In the genomic region with DNA sequence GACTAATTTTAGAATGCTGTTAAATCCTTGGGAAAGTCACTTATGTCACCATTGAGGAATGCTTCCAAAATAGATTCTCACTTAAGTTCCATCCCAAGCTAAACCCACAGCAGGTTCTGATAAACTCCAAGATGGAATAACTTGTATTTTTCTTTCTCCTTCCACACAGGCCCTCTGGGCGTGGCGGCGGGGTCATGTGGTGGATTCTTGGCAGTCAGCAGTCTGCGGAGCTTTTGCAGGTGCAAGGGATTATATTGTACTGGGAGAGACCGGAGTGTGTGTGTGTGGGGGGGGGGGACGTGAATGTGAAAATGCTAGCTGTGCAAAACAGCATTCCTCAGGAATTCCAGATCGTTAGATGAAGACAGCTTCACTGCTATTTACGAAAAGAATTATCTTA, we compare ENCODE assay signal across 10 mouse cellular contexts.
DNase-seq lines count a peak whose midpoint lies in the region; ATAC-seq and TF ChIP-seq lines count a peak whose summit lies in the region.
"Had no signal": no experiment of that assay in that cellular context is flagged by ENCODE, and none has a peak within 500 bp of the region (broad histone marks: within the 10 kb centered on the region; RNA-seq: fewer than 3 reads in every experiment).

No protein-coding gene starts in this region.

- TF ChIP-seq POLR2A in kidney, adult 2 months (IDR thresholded peaks at IDR 0.05; ENCODE audit: low read depth, low read length) = no peak
- no peak for TF ChIP-seq POLR2A in myocyte (IDR thresholded peaks at IDR 0.05; ENCODE audit: insufficient read length, low read depth)

- no peaks in the 10 kb centered on the region for H3K36me3 ChIP-seq in kidney, adult 2 months (ENCODE audit: control insufficient read depth, insufficient read depth, low read length)
- H3K36me3 ChIP-seq in embryonic facial prominence, embryonic 13.5 days = no peaks in the 10 kb centered on the region
- H3K36me3 ChIP-seq in heart, embryonic 16.5 days (ENCODE audit: control insufficient read depth, insufficient read depth) = no peaks in the 10 kb centered on the region
- no peaks in the 10 kb centered on the region for H3K36me3 ChIP-seq in myocyte (ENCODE audit: control insufficient read depth, insufficient read depth)

- H3K79me2 ChIP-seq in myocyte (ENCODE audit: control insufficient read depth, insufficient read depth) = no peaks in the 10 kb centered on the region

- H3K9me3 ChIP-seq in embryonic facial prominence, embryonic 13.5 days = no peaks in the 10 kb centered on the region
- H3K9me3 ChIP-seq in heart, embryonic 16.5 days (replicated peaks; ENCODE audit: control insufficient read depth, low read length) = no peaks in the 10 kb centered on the region

- DNase-seq in kidney, adult 2 months = peak; percentile 45
- DNase-seq in kidney, adult 8-10 months = no peak
- no peak for DNase-seq in layer of hippocampus, postnatal 36 days
- DNase-seq in cerebellum, adult 8-10 months = no peak
- DNase-seq in right cerebral cortex, adult 18-20 months = no peak

- no peak overlapping the region for H3K4me3 ChIP-seq in kidney, adult 2 months (ENCODE audit: insufficient read depth, low read depth, low read length)
- H3K4me3 ChIP-seq in embryonic facial prominence, embryonic 13.5 days = no peak overlapping the region
- peak overlapping the region; percentile 22 for H3K4me3 ChIP-seq in heart, embryonic 16.5 days (ENCODE audit: low read length)
- no peak overlapping the region for H3K4me3 ChIP-seq in myocyte
- H3K4me3 ChIP-seq: erythroblast, embryonic 14.5 days had no signal

- H3K9ac ChIP-seq in embryonic facial prominence, embryonic 13.5 days = no peak overlapping the region
- H3K9ac ChIP-seq in heart, embryonic 16.5 days (ENCODE audit: low read length) = peak overlapping the region; percentile 49; the same call in 1 of the 2 replicates

- 17% methylated on average over 8 of the region's 8 CpGs for WGBS in kidney, adult 2 months
- WGBS in embryonic facial prominence, embryonic 13.5 days = 15% methylated on average over 8 of the region's 8 CpGs
- 14% methylated on average over 8 of the region's 8 CpGs for WGBS in heart, embryonic 16.5 days

- no peak overlapping the region for H3ac ChIP-seq in myocyte (ENCODE audit: control insufficient read depth, insufficient read length)

- no peak overlapping the region for H3K27ac ChIP-seq in kidney, adult 2 months (ENCODE audit: insufficient read depth, low read depth, low read length)
- no peak overlapping the region for H3K27ac ChIP-seq in embryonic facial prominence, embryonic 13.5 days
- peak overlapping the region; percentile 85 for H3K27ac ChIP-seq in heart, embryonic 16.5 days (ENCODE audit: low read length)
- H3K27ac ChIP-seq: macrophage had no signal

- peaks cover 4% of the 10 kb centered on the region; the same call in 1 of the 2 replicates for H3K4me1 ChIP-seq in kidney, adult 2 months (ENCODE audit: control insufficient read depth, insufficient read depth, low read length)
- H3K4me1 ChIP-seq in embryonic facial prominence, embryonic 13.5 days = peaks cover 32% of the 10 kb centered on the region
- H3K4me1 ChIP-seq in heart, embryonic 16.5 days (ENCODE audit: control insufficient read depth, insufficient read depth, low read length) = peaks cover 38% of the 10 kb centered on the region

- H3K4me2 ChIP-seq in embryonic facial prominence, embryonic 13.5 days = 0 out of 2 replicates have a peak overlapping the region, but pooled peaks have one; percentile 20
- H3K4me2 ChIP-seq in heart, embryonic 16.5 days (ENCODE audit: low read depth, low read length) = peak overlapping the region; percentile 64
- H3K4me2 ChIP-seq in myocyte (ENCODE audit: low read depth) = peak overlapping the region; percentile 27

- TF ChIP-seq CTCF in kidney, adult 2 months (conservative IDR thresholded peaks at IDR 0.05; ENCODE audit: insufficient read depth, insufficient read length, low read depth, low read length) = no peak

- H3K27me3 ChIP-seq in kidney, adult 2 months (replicated peaks; ENCODE audit: control insufficient read depth, insufficient read depth, low read length) = no peaks in the 10 kb centered on the region
- no peaks in the 10 kb centered on the region for H3K27me3 ChIP-seq in embryonic facial prominence, embryonic 13.5 days
- no peaks in the 10 kb centered on the region for H3K27me3 ChIP-seq in heart, embryonic 16.5 days (ENCODE audit: control insufficient read depth, insufficient read depth, low read length)
- no peaks in the 10 kb centered on the region for H3K27me3 ChIP-seq in myocyte (ENCODE audit: control insufficient read depth, insufficient read depth, insufficient read length)

- no peak for ATAC-seq in embryonic facial prominence, embryonic 13.5 days (ENCODE audit: insufficient number of reproducible peaks, insufficient read depth, low FRiP score, low TSS enrichment, low read depth)
- ATAC-seq in heart, embryonic 16.5 days (replicated peaks; ENCODE audit: extremely low read depth, insufficient read depth, low FRiP score) = peak; percentile 68

TF ChIP-seq in myocyte, 11 proteins besides CTCF, POLR2A, EP300 and RAD21:
- TF ChIP-seq E2F4 (IDR thresholded peaks at IDR 0.05; ENCODE audit: insufficient read depth) (no peak), TCF3 (IDR thresholded peaks at IDR 0.05; ENCODE audit: insufficient read length, low read depth) (no peak), USF1 (IDR thresholded peaks at IDR 0.05; ENCODE audit: low read depth) (peak; percentile 69), CEBPB (IDR thresholded peaks at IDR 0.05; ENCODE audit: insufficient read depth, poor library complexity, severe bottlenecking) (no peak), REST (IDR thresholded peaks at IDR 0.05; ENCODE audit: insufficient read depth, insufficient read length) (no peak), MYOD1 (IDR thresholded peaks at IDR 0.05; ENCODE audit: control insufficient read depth in 1 of 3, insufficient read length in 2 of 3, low read depth in 2 of 3) (peak in 1 of 3 experiments; percentile 20), MYOG (IDR thresholded peaks at IDR 0.05; ENCODE audit: control insufficient read depth in 1 of 3, insufficient read depth in 1 of 3, insufficient read length in 2 of 3, low read depth in 2 of 3) (peak in 1 of 3 experiments; percentile 71)
